Mouse (Mus musculus): ENCODE results near the gene Cars. TPM values are rescaled to one million over a fixed set of nuclear protein-coding genes. Genes with fewer than 3 reads are reported as not detected.
A peak's percentile ranks its signal among the peaks of the same experiment; 100 is the strongest.

Gene Cars
- polyA plus RNA-seq, 1 experiment = 99.8 TPM

DNA sequence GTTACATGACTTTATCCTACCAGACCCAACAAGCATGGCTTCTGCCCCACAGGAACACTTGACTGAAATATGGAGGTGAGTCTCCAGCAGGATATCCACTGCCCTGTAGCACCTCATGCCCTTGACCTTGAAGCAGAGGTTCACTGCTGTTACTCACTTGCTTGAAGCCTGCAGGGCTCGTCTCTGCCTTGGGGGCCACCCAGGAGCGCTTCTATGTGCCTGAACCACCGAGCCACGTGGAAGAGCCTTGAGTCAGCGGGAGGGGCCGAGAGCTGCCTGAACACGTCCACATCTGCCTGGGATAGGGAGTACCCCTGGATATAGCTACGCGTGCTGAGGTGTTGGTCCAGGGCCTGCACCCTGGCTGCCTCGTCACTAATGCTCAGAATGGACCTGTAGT lies 7.6 kb downstream of the Cars start:
- Histone ChIP-seq H3K27ac (ENCODE audit: insufficient read depth, low read length) (no peak overlapping the region), H3K4me3 (ENCODE audit: insufficient read depth, low read length) (no peak overlapping the region), H3K4me1 (ENCODE audit: control insufficient read depth, insufficient read depth, low read length) (no peaks in the 10 kb centered on the region)
- TF ChIP-seq POLR2A (IDR thresholded peaks at IDR 0.05; ENCODE audit: low read depth, low read length) (no peak), CTCF (IDR thresholded peaks at IDR 0.05; ENCODE audit: borderline replicate concordance, insufficient read depth, low read length) (no peak)

DNA sequence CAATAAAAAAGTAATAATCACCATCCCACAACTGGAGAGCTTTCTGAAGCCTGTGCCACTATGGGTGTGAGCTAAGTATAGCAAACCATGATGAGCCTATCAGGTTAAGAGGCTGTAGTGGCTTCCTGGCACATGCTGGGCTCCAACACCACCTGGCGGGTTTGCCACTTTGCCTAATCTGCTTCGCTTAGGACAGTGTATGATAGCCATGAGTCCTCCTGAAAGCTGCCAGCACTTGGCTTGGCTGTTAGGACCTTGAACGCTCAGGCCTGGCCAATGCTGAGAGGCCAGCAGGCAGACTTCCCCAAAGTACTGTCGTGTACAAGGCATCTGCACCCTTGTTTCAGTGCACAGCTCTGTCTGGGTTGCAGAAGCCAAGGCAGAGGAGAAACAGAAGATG lies 11.9 kb downstream of the Cars start:
- TF ChIP-seq CTCF (IDR thresholded peaks at IDR 0.05; ENCODE audit: borderline replicate concordance, insufficient read depth, low read length) (no peak), POLR2A (IDR thresholded peaks at IDR 0.05; ENCODE audit: low read depth, low read length) (no peak)
- Histone ChIP-seq H3K27ac (ENCODE audit: insufficient read depth, low read length) (peak overlapping the region; percentile 50; the same call in 1 of the 2 replicates), H3K4me3 (ENCODE audit: insufficient read depth, low read length) (no peak overlapping the region), H3K4me1 (ENCODE audit: control insufficient read depth, insufficient read depth, low read length) (no peaks in the 10 kb centered on the region)

DNA sequence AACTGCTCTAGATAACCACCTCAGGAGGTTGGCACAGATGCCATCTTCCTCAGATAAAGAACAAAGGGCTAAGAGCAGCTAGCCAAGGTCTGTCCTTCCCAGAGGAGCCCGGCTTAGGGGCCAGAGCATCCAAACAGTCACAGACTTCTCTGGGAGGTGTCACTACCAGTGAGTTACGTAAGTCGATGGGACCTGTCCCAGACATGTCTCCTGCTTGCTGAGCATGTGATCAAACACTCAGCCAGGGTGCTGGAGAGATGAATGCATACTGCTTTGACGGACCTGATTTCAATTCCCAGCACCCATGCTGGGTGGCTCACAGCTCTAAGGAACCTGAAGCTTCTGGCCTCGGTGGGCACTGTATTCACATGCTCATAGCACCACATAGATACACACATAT lies 12.3 kb downstream of the Cars start:
- no peaks in the 10 kb centered on the region for H3K4me1 ChIP-seq (ENCODE audit: control insufficient read depth, insufficient read depth, low read length)
- peak overlapping the region; percentile 50 for H3K27ac ChIP-seq (ENCODE audit: insufficient read depth, low read length)
- H3K4me3 ChIP-seq (ENCODE audit: insufficient read depth, low read length) = no peak overlapping the region
- TF ChIP-seq CTCF (IDR thresholded peaks at IDR 0.05; ENCODE audit: borderline replicate concordance, insufficient read depth, low read length) = no peak
- no peak for TF ChIP-seq POLR2A (IDR thresholded peaks at IDR 0.05; ENCODE audit: low read depth, low read length)

DNA sequence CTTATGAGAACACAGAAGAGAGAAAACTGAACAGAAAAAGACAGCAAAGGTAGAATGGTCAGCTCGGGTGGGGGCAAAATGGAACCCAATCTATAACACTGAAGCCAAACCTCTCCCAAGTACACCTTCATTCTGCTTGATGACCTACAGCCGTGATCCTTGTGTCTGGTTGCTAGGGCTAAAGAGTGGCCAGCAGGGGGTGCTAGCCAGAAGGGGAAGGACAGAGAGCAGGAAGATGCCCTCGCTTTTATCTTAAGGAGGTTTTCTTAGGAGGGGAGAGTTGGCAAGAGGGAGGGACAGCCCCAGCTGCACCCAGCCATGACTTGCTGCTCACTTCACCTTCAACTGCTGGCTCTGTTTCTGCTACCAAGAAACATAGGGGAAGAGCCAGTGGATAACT lies 15.9 kb downstream of the Cars start:
- no peak overlapping the region for H3K4me3 ChIP-seq (ENCODE audit: insufficient read depth, low read length)
- TF ChIP-seq POLR2A (IDR thresholded peaks at IDR 0.05; ENCODE audit: low read depth, low read length) = no peak
- peak; percentile 71 for TF ChIP-seq CTCF (IDR thresholded peaks at IDR 0.05; ENCODE audit: borderline replicate concordance, insufficient read depth, low read length)
- no peak overlapping the region for H3K27ac ChIP-seq (ENCODE audit: insufficient read depth, low read length)
- H3K4me1 ChIP-seq (ENCODE audit: control insufficient read depth, insufficient read depth, low read length) = no peaks in the 10 kb centered on the region

DNA sequence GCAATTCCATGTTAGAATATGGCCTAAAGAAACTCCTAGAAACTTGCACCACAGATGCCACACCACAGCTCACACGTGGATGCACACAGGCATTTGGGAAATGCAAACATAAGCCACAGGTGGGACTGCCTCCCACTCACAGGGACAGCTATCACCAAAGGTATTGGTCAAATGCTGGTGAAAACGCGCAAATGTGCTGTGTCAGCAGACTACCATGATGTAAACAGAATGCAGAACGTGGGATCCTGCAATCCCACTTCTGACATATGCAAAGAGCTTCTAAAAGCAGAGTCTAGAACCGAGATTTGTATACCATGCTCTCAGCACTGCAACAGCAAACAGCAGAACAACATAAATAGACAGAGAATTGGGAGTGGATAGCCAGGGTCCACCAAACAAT lies 16.9 kb downstream of the Cars start:
- Histone ChIP-seq H3K4me3 (ENCODE audit: insufficient read depth, low read length) (no peak overlapping the region), H3K27ac (ENCODE audit: insufficient read depth, low read length) (no peak overlapping the region), H3K4me1 (ENCODE audit: control insufficient read depth, insufficient read depth, low read length) (no peaks in the 10 kb centered on the region)
- no peak for TF ChIP-seq POLR2A (IDR thresholded peaks at IDR 0.05; ENCODE audit: low read depth, low read length)
- TF ChIP-seq CTCF (IDR thresholded peaks at IDR 0.05; ENCODE audit: borderline replicate concordance, insufficient read depth, low read length) = no peak

DNA sequence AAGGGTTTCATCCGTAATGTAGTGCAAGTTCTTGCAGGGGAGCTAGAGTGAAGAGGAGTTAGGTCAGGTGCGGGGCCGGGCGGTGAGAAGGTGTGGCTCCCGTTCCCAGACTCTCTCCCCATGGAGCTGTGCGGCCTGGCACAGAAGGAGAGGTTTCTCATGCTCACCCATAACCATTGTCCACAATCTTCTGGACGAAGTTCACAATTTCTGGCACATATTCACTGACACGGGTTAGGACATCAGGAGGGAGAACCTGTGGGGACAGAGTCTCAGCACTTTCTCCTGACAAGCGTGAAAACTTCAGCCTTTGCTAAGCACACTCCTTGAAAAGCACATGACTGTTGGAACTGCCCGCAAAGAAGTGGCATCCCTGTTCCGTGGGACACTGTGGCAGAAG lies 24.1 kb downstream of the Cars start:
- TF ChIP-seq POLR2A (IDR thresholded peaks at IDR 0.05; ENCODE audit: low read depth, low read length) = no peak
- no peak for TF ChIP-seq CTCF (IDR thresholded peaks at IDR 0.05; ENCODE audit: borderline replicate concordance, insufficient read depth, low read length)
- no peaks in the 10 kb centered on the region for H3K4me1 ChIP-seq (ENCODE audit: control insufficient read depth, insufficient read depth, low read length)
- no peak overlapping the region for H3K4me3 ChIP-seq (ENCODE audit: insufficient read depth, low read length)
- no peak overlapping the region for H3K27ac ChIP-seq (ENCODE audit: insufficient read depth, low read length)

DNA sequence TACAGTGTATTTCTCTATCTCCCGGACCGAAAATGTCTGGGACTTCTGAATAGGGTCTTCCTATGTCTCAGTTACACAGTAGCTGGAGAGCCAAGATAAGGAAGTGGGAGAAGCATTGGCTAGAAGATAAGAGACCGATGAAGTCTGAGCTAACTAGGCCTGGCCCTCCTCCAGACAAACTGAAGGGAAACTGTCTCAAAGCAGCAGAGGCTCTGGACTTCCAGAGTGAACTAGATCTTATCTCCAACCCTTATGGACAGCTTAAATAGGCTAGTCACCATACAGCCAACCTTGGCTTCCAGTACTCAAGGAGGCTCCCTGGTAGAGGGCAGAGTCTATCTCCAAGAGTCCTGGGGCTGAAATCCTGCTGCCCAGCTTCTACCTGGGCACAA lies 34.2 kb downstream of the Cars start:
- H3K4me1 ChIP-seq (ENCODE audit: control insufficient read depth, insufficient read depth, low read length) = peaks cover 10% of the 10 kb centered on the region
- no peak overlapping the region for H3K27ac ChIP-seq (ENCODE audit: insufficient read depth, low read length)
- H3K4me3 ChIP-seq (ENCODE audit: insufficient read depth, low read length) = no peak overlapping the region
- TF ChIP-seq CTCF (IDR thresholded peaks at IDR 0.05; ENCODE audit: borderline replicate concordance, insufficient read depth, low read length) = no peak
- TF ChIP-seq POLR2A (IDR thresholded peaks at IDR 0.05; ENCODE audit: low read depth, low read length) = no peak

DNA sequence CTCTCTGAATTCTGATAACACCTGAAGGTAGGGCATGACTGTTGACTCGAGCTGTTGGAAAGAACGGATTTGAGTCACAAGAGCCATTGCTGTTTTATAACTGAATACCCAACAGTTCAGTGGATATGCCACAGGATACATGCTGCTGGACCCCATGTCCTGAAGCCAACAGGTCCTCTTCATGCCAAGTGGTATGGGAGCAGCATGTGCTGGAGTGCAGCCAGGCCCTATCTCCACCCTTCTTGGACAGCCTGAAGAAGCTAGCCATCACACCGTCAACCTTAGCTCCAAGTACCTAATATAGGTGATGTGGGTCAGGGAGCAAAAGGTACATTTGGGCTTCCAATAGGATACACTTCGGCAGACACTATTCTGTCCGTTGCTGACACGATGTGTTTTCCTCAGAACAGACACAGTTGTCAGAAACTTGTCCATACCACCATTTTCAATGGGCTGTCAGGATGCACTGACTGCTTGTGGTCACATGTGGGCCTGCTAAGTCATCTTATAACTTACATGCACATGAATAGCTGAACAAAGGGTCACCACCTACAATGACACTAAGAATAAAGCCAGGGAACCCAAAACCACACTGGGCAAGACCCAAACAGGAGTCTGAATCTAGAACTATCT lies 34.8 kb downstream of the Cars start:
- H3K4me1 ChIP-seq (ENCODE audit: control insufficient read depth, insufficient read depth, low read length) = peaks cover 10% of the 10 kb centered on the region
- no peak overlapping the region for H3K4me3 ChIP-seq (ENCODE audit: insufficient read depth, low read length)
- no peak overlapping the region for H3K27ac ChIP-seq (ENCODE audit: insufficient read depth, low read length)
- no peak for TF ChIP-seq POLR2A (IDR thresholded peaks at IDR 0.05; ENCODE audit: low read depth, low read length)
- TF ChIP-seq CTCF (IDR thresholded peaks at IDR 0.05; ENCODE audit: borderline replicate concordance, insufficient read depth, low read length) = no peak

DNA sequence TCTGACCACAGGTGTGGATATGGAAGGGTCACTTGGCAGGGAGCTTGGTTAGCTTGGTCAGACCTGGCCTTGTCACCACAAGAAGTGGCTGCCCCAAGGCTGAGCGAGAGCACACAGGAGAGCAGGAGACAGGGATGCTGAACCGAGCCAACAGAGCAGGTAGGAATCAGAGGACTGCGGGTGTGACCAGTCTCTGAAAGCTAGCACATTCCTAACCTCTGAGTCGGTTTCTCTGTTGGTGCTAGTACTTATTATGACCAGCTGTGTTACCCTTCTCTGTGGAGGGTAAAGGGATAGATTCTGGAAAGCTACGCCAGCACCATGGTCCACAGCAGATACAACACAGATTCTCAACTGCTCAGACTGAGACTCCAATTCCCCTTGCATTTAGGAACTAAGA lies 36.1 kb downstream of the Cars start:
- no peak overlapping the region for H3K27ac ChIP-seq (ENCODE audit: insufficient read depth, low read length)
- no peak for TF ChIP-seq CTCF (IDR thresholded peaks at IDR 0.05; ENCODE audit: borderline replicate concordance, insufficient read depth, low read length)
- no peak for TF ChIP-seq POLR2A (IDR thresholded peaks at IDR 0.05; ENCODE audit: low read depth, low read length)
- H3K4me3 ChIP-seq (ENCODE audit: insufficient read depth, low read length) = no peak overlapping the region
- peaks cover 10% of the 10 kb centered on the region for H3K4me1 ChIP-seq (ENCODE audit: control insufficient read depth, insufficient read depth, low read length)

DNA sequence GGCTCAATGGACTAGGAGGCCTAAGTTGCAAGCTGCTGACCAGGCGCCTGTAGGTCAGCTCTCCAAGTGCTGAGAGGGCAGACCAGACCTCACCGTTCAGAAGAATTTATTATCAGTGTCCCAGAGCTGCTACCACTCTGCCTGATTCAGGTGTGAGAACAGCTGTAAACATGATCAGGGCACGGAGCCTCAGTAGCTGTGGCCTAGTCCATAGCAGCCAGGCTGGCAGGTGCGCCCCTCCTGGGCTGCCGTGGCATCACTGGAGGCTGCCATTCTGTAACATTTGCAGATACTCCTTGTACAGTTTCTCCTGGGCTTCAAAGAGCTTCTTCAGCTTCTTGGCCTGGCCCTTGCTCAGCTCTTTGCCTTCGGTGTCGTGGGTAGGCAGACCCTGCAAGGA lies 42.3 kb downstream of the Cars start:
- no peak overlapping the region for H3K27ac ChIP-seq (ENCODE audit: insufficient read depth, low read length)
- no peaks in the 10 kb centered on the region for H3K4me1 ChIP-seq (ENCODE audit: control insufficient read depth, insufficient read depth, low read length)
- no peak overlapping the region for H3K4me3 ChIP-seq (ENCODE audit: insufficient read depth, low read length)
- TF ChIP-seq CTCF (IDR thresholded peaks at IDR 0.05; ENCODE audit: borderline replicate concordance, insufficient read depth, low read length) (no peak), POLR2A (IDR thresholded peaks at IDR 0.05; ENCODE audit: low read depth, low read length) (no peak)

All from embryonic fibroblast, embryonic 13.5 days (primary cell).